Mouse (Mus musculus): ENCODE results near the gene Akt3. TPM values are rescaled to one million over a fixed set of nuclear protein-coding genes. Genes with fewer than 3 reads are reported as not detected.

The Akt3 gene
- polyA plus RNA-seq, 1 experiment from 2014 or later = 27.9 TPM

DNA sequence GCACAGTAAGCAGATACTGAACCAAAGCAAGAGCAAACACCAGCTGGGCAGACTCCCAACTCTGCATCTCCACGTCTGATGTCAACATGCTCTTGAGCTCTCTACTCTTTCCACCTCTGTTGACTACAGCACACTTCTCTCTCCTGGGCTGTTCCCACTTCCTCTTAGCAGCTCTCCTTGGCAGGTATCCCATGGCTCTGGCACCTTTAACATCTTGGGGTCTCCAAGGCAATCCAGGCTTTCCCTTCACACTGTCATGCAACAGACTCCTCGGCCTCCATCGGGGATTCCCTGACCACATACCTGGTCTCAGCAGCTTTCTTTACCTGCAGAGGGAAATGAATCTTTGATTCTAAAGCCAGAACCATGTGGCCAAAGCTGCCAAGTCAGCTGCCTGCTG is 250.6 kb downstream of the Akt3 start:
- no peaks in the 10 kb centered on the region for H3K36me3 ChIP-seq (ENCODE audit: control insufficient read depth, insufficient read depth, low read length)
- no peaks in the 10 kb centered on the region for H3K27me3 ChIP-seq (ENCODE audit: control insufficient read depth, insufficient read depth, low read length)
- H3K4me2 ChIP-seq = no peak overlapping the region
- no peak overlapping the region for H3K4me3 ChIP-seq (ENCODE audit: low read depth, low read length)
- H3K4me1 ChIP-seq (ENCODE audit: control insufficient read depth, insufficient read depth, low read length) = peaks cover 43% of the 10 kb centered on the region
- H3K9ac ChIP-seq (ENCODE audit: low read length) = no peak overlapping the region
- ATAC-seq (ENCODE audit: low FRiP score) (no peak), DNase-seq (ENCODE audit: low spot score, missing footprints) (no peak)
- no peak overlapping the region for H3K27ac ChIP-seq (ENCODE audit: low read depth, low read length)
- no peaks in the 10 kb centered on the region for H3K9me3 ChIP-seq (ENCODE audit: control insufficient read depth, low read length)
- WGBS = 89% methylated on average over 3 of the region's 3 CpGs

DNA sequence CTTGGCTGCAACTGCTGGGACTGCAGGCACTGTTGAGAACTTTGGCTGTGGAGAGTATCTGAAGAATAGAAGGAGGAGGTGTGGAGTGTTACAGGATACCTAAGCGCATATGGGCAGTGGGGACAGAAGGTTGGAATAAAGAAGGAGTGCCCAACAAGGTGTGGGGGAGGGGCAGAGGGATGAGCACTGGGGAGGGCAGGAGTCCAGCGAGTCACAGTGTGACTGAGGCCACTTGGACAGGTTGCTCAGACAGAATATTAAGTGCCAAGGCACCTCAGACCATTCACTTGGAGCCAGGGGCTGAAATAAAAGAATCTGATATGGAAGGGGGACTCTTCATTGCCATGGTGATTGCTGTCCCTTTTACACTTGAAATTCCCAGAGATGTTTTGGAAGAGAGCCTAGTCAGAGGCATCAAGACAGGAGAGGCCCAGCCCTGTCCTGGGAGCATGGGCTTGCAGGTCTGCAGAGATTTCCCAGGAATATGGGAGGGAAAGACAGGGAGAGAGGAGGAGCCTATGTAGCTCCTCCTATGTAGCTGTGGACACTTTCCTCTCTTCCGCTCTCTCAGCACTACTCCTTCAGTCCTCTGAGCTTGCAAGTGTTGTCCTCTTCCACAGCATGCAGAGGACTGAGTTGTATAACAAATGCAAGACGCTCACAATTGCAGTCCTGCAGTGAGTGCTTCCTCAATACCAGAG is 253.8 kb downstream of the Akt3 start:
- no peak overlapping the region for H3K27ac ChIP-seq (ENCODE audit: low read depth, low read length)
- H3K9me3 ChIP-seq (ENCODE audit: control insufficient read depth, low read length) = no peaks in the 10 kb centered on the region
- WGBS = 78% methylated on average over 4 of the region's 4 CpGs
- H3K9ac ChIP-seq (ENCODE audit: low read length) = no peak overlapping the region
- no peak overlapping the region for H3K4me2 ChIP-seq
- no peaks in the 10 kb centered on the region for H3K36me3 ChIP-seq (ENCODE audit: control insufficient read depth, insufficient read depth, low read length)
- DNase-seq (ENCODE audit: low spot score, missing footprints) (no peak), ATAC-seq (ENCODE audit: low FRiP score) (peak; percentile 25; the same call in 1 of the 2 replicates)
- no peak overlapping the region for H3K4me3 ChIP-seq (ENCODE audit: low read depth, low read length)
- H3K27me3 ChIP-seq (ENCODE audit: control insufficient read depth, insufficient read depth, low read length) = no peaks in the 10 kb centered on the region
- peaks cover 19% of the 10 kb centered on the region for H3K4me1 ChIP-seq (ENCODE audit: control insufficient read depth, insufficient read depth, low read length)

DNA sequence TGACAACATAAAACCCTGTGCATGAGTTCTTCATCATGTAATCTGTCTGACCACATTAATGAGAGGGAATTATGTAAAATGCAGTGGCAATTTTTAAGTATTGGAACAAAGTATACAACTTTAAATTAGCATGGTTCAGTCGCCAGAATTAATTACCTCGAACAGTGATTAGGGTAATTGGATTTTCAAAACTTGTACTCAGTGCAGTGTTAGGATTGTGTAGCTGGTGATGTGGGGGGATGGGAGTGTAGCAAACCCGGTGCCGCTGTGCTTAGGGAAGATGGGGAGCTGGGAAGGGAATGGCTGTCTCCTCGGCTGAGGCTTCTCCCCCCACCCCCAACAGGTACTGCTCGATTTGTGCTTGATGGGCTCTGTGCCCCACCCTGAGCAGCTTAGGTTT is 255.1 kb downstream of the Akt3 start:
- Histone ChIP-seq H3K4me3 (ENCODE audit: low read depth, low read length) (no peak overlapping the region), H3K4me2 (no peak overlapping the region), H3K9me3 (ENCODE audit: control insufficient read depth, low read length) (no peaks in the 10 kb centered on the region), H3K27ac (ENCODE audit: low read depth, low read length) (no peak overlapping the region), H3K4me1 (ENCODE audit: control insufficient read depth, insufficient read depth, low read length) (peaks cover 23% of the 10 kb centered on the region), H3K27me3 (ENCODE audit: control insufficient read depth, insufficient read depth, low read length) (no peaks in the 10 kb centered on the region), H3K9ac (ENCODE audit: low read length) (no peak overlapping the region), H3K36me3 (ENCODE audit: control insufficient read depth, insufficient read depth, low read length) (no peaks in the 10 kb centered on the region)
- WGBS = 52% methylated on average over 6 of the region's 6 CpGs
- ATAC-seq (ENCODE audit: low FRiP score) (0 out of 2 replicates have a peak, but pooled peaks have one; percentile 0), DNase-seq (ENCODE audit: low spot score, missing footprints) (no peak)

DNA sequence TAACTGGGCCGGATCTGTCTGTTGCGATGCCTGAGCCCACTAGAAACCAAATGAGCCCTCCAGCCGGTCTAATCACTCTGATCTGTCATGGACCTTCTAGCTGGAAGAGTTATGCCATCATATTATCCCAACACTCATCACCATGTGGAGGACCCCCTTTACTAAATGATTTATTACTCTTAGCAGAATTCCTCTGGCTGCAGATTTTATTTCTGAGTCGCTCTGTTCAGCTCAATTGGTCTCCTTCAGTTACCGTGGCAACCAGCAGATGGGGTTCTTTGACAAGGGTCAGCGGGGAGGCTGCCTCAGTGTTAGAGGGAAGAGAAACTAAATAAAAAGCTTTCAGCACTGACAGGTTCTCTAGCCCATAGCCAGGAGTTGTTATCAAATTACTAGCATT is 259.0 kb downstream of the Akt3 start:
- H3K4me2 ChIP-seq = peak overlapping the region; percentile 9
- WGBS = 17% methylated on average over 6 of the region's 6 CpGs
- no peak overlapping the region for H3K4me3 ChIP-seq (ENCODE audit: low read depth, low read length)
- H3K36me3 ChIP-seq (ENCODE audit: control insufficient read depth, insufficient read depth, low read length) = no peaks in the 10 kb centered on the region
- no peaks in the 10 kb centered on the region for H3K9me3 ChIP-seq (ENCODE audit: control insufficient read depth, low read length)
- peak overlapping the region; percentile 24; the same call in 1 of the 2 replicates for H3K9ac ChIP-seq (ENCODE audit: low read length)
- H3K27me3 ChIP-seq (ENCODE audit: control insufficient read depth, insufficient read depth, low read length) = no peaks in the 10 kb centered on the region
- peak overlapping the region; percentile 95 for H3K27ac ChIP-seq (ENCODE audit: low read depth, low read length)
- DNase-seq (ENCODE audit: low spot score, missing footprints) = peak; percentile 93
- peak; percentile 42 for ATAC-seq (ENCODE audit: low FRiP score)
- H3K4me1 ChIP-seq (ENCODE audit: control insufficient read depth, insufficient read depth, low read length) = peaks cover 59% of the 10 kb centered on the region

DNA sequence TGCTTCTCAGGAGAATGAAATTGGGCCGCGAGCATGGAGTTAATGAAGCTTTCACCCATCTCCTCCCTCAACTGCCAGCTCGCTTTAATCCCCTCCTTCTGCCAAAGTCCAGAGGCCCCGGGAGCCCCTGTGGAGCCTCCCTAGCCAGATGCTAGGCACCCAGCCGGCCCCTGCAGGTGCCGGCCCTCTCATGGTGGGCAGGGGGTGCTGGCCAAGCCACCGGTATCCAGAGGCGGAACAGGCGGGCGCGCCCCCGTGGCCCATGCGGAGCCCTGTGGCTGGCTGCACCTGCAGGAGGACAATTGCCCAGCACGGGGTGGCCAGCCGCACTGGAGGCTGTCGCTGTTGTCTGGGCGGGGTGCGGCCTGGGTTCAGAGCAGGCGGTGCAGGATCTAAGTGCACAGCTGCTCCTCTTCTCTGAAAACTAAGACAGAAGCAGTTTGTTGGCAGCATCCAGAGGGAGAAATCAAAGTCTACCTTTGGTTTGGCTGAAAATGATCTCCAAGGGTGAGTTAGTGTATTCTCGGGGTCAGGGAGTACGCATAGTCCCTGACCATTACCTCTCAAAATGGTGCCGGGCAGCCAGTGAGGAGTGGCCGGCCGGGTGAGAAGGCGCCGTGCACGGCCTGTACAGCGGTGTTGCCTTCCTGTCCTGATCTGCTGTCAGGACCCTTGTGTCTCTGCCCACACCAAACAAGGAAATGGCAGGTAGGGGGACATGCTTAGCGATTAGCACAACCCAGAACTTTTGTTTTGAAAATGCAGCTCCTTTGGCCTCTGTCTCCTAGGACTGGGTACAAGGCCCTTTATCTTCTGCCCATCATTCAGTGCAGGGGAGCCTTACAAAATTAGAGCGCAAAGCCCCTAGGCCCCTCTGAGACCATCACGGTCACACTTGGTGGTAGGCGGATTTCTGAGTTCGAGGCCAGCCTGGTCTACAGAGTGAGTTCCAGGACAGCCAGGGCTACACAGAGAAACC is 260.0 kb downstream of the Akt3 start:
- H3K4me3 ChIP-seq (ENCODE audit: low read depth, low read length) = peak overlapping the region; percentile 27
- 13% methylated on average over 33 of the region's 33 CpGs for WGBS
- ATAC-seq (ENCODE audit: low FRiP score) (peak; percentile 67), DNase-seq (ENCODE audit: low spot score, missing footprints) (peak; percentile 95)
- no peaks in the 10 kb centered on the region for H3K9me3 ChIP-seq (ENCODE audit: control insufficient read depth, low read length)
- H3K4me2 ChIP-seq = peak overlapping the region; percentile 46
- peak overlapping the region; percentile 75 for H3K9ac ChIP-seq (ENCODE audit: low read length)
- H3K27me3 ChIP-seq (ENCODE audit: control insufficient read depth, insufficient read depth, low read length) = no peaks in the 10 kb centered on the region
- H3K27ac ChIP-seq (ENCODE audit: low read depth, low read length) = peak overlapping the region; percentile 95
- peaks cover 65% of the 10 kb centered on the region for H3K4me1 ChIP-seq (ENCODE audit: control insufficient read depth, insufficient read depth, low read length)
- H3K36me3 ChIP-seq (ENCODE audit: control insufficient read depth, insufficient read depth, low read length) = no peaks in the 10 kb centered on the region

DNA sequence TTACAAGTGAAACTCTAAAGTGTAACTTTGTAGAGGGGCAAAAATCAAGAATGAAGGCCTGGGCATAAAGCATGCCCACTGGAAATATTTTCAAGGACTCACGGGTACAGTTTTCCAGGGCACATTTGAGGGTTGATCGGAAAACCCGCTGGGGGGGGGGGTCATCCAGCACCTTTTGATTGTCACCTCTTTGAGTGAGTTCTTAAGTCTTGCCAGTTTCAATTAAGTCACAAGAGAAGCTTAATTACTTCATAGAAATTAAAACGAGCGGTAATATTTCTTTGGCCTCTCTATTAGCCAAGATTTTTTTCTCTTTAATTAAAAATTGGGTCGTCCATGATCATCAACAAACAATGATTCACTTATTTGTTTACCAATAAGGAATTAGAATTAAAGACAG is 260.7 kb downstream of the Akt3 start:
- DNase-seq (ENCODE audit: low spot score, missing footprints) (no peak), ATAC-seq (ENCODE audit: low FRiP score) (no peak)
- peak overlapping the region; percentile 46 for H3K4me2 ChIP-seq
- H3K36me3 ChIP-seq (ENCODE audit: control insufficient read depth, insufficient read depth, low read length) = no peaks in the 10 kb centered on the region
- H3K27ac ChIP-seq (ENCODE audit: low read depth, low read length) = peak overlapping the region; percentile 95
- WGBS = 18% methylated on average over 6 of the region's 6 CpGs
- H3K27me3 ChIP-seq (ENCODE audit: control insufficient read depth, insufficient read depth, low read length) = no peaks in the 10 kb centered on the region
- H3K9ac ChIP-seq (ENCODE audit: low read length) = peak overlapping the region; percentile 75
- H3K4me1 ChIP-seq (ENCODE audit: control insufficient read depth, insufficient read depth, low read length) = peaks cover 65% of the 10 kb centered on the region
- H3K4me3 ChIP-seq (ENCODE audit: low read depth, low read length) = no peak overlapping the region; the same call in 1 of the 2 replicates
- H3K9me3 ChIP-seq (ENCODE audit: control insufficient read depth, low read length) = no peaks in the 10 kb centered on the region

DNA sequence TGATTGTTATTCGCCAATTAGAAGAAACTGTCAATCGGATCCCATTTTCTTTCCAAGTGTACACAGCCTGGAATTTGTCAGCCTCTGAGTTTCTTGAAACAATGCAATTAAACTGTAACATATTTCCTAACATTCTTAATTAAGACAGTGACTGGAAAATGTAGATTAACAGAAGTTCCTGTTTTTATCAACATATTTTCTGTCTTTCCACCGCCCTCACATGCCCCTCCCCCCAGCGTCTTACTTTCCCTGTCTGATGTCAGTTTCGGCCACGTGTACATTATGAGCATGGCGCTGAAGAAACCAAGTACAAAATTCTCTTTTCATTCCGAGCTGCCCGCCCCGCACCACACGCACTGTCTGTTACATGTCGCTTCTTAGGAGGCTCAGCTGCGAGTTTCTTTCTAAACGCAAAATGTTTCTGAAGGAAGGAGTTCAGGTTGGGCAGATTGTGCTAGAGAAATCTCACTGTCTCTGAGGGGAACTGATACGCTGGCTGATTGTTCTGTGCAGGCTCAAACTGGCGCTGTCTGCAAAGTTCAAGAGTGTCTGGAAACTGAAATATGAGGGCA is 261.3 kb downstream of the Akt3 start:
- Histone ChIP-seq H3K9ac (ENCODE audit: low read length) (peak overlapping the region; percentile 75), H3K27ac (ENCODE audit: low read depth, low read length) (peak overlapping the region; percentile 95), H3K4me1 (ENCODE audit: control insufficient read depth, insufficient read depth, low read length) (peaks cover 68% of the 10 kb centered on the region), H3K4me3 (ENCODE audit: low read depth, low read length) (no peak overlapping the region), H3K36me3 (ENCODE audit: control insufficient read depth, insufficient read depth, low read length) (no peaks in the 10 kb centered on the region), H3K9me3 (ENCODE audit: control insufficient read depth, low read length) (no peaks in the 10 kb centered on the region), H3K4me2 (peak overlapping the region; percentile 46), H3K27me3 (ENCODE audit: control insufficient read depth, insufficient read depth, low read length) (no peaks in the 10 kb centered on the region)
- DNase-seq (ENCODE audit: low spot score, missing footprints) = peak; percentile 94
- ATAC-seq (ENCODE audit: low FRiP score) = no peak
- WGBS = 31% methylated on average over 16 of the region's 16 CpGs

DNA sequence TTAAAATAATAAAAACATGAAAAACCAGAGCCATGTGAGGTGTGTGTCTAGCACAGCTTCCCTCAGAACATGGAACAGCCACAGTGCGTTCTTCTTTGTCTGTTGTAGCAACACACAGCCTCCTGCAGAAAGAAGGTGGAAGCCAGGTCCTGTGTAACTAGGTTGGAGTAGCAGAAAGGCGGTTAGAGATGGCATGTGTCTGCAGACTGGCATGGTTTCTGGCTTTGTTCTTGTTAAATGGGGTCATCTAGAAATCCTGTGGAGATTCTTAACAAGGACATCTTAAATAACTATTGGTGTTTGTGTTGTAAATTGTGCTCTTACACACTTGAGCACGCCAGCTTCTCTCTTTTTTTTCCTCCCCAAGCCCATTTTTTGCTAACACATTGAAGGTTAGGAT is 261.8 kb downstream of the Akt3 start:
- no peak for ATAC-seq (ENCODE audit: low FRiP score)
- peak; percentile 85 for DNase-seq (ENCODE audit: low spot score, missing footprints)
- no peak overlapping the region for H3K4me3 ChIP-seq (ENCODE audit: low read depth, low read length)
- H3K36me3 ChIP-seq (ENCODE audit: control insufficient read depth, insufficient read depth, low read length) = no peaks in the 10 kb centered on the region
- no peak overlapping the region; the same call in 1 of the 2 replicates for H3K9ac ChIP-seq (ENCODE audit: low read length)
- peaks cover 68% of the 10 kb centered on the region for H3K4me1 ChIP-seq (ENCODE audit: control insufficient read depth, insufficient read depth, low read length)
- 76% methylated on average over 3 of the region's 3 CpGs for WGBS
- H3K4me2 ChIP-seq = no peak overlapping the region
- H3K9me3 ChIP-seq (ENCODE audit: control insufficient read depth, low read length) = no peaks in the 10 kb centered on the region
- no peak overlapping the region; the same call in 1 of the 2 replicates for H3K27ac ChIP-seq (ENCODE audit: low read depth, low read length)
- H3K27me3 ChIP-seq (ENCODE audit: control insufficient read depth, insufficient read depth, low read length) = no peaks in the 10 kb centered on the region

Data from midbrain, embryonic 11.5 days (tissue).